Mouse (Mus musculus): ENCODE results near the gene Nfyb. TPM values are rescaled to one million over a fixed set of nuclear protein-coding genes. Genes with fewer than 3 reads are reported as not detected.

The Nfyb gene
- total RNA-seq, 1 experiment from 2014 or later, result 66.2 TPM

DNA sequence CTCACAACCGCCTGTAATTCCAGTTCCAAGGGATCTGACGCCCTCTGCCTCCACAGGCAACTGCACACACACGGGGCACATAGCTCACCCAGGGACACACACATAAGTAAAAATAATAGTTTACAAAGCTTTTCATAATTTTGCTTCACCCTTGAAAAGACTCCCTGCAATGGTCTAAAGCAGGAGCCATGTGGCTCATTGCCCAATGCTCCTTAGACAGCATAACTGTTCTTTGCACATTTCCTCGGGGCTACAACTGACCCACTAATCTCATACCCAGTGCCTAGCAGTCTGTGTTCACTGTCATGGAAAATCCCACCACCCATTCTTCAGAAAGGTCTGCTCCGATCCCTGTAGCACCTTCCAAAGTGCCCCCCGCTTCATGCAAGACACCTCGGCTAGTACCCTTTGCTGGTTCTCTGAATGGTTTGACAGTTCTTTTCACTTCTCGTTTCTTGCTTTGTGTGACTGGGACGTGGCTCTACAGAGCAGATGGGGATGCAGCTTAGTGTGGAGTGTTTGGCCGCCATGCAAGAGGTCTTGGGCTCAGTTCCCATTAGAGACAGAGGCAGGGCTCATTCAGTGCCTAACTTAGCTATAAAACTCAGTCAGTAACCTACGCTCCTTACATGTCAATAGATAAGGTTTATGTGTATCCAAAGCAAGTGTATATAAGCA is 8.6 kb downstream of the Nfyb start:
- no peak for ATAC-seq (ENCODE audit: extremely low read depth, insufficient number of reproducible peaks, low FRiP score, poor library complexity, severe bottlenecking)

- ATAC-seq (ENCODE audit: extremely low read depth, insufficient number of reproducible peaks, low FRiP score, poor library complexity, severe bottlenecking), result no peak
These were observed 9.3 kb downstream of the Nfyb start for GRCm38 (mm10) chr10:82754642-82755041.

DNA sequence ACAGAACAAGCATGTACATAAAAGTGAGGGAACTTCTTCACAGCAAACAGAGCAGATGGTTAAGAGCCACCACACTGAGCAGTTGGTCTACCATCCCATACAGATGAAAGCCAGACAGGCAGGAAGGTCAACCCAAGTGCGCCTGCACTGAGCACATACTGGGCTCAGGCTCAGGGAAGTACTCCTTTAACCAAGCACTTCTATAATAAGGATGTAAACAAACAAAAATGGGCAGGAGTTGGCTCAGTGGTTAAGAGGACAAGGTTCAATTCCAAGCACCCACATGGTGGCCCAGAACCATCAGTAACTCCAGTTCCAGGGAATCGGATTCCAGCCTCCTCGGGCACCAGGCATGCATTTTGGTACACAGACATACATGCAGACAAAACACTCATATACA is 11.0 kb downstream of the Nfyb start:
- no peak for ATAC-seq (ENCODE audit: extremely low read depth, insufficient number of reproducible peaks, low FRiP score, poor library complexity, severe bottlenecking)

GRCm38 (mm10) chr10:82750778-82751177 is 13.2 kb downstream of the Nfyb start:
- ATAC-seq (ENCODE audit: extremely low read depth, insufficient number of reproducible peaks, low FRiP score, poor library complexity, severe bottlenecking), result no peak

DNA sequence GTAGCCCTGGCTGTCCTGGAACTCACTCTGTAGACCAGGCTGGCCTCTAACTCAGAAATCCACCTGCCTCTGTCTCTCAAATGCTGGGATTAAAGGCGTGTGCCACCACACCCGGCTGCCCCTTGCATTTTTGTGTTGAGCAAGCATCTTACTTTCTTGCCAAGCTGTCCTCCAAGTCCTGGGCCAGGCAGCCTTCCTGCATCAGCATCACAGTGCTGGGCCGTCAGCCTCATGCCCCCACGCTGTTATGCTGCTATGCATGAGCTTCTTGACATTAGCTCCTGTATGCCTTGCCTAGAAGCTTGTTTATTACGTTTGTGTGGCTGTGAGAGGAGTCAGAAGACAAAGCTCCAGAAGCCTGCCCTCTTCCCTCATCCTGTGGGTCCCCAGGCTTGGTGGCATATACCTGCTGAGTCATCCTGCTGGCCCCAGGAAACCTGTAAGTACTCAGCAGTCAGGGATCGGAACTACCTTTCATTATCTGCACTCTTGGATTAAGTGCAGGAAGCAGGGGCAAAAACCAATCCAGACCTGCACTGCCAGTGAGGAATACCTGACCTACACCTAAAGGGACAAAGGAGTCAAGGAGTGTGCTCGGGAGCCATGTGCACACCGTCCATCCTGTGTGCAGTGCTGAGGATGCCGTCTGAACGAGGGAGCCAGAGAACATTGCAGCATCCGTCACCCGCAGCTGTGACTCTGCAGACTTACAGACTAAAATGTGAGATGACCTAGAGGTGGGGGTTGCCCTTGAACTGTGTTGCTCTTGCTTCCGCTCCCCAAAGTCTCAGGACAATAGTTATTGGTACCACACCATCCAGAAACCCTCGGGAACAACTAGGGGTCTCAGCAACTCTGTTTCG is 16.7 kb downstream of the Nfyb start:
- ATAC-seq (ENCODE audit: extremely low read depth, insufficient number of reproducible peaks, low FRiP score, poor library complexity, severe bottlenecking), result no peak

DNA sequence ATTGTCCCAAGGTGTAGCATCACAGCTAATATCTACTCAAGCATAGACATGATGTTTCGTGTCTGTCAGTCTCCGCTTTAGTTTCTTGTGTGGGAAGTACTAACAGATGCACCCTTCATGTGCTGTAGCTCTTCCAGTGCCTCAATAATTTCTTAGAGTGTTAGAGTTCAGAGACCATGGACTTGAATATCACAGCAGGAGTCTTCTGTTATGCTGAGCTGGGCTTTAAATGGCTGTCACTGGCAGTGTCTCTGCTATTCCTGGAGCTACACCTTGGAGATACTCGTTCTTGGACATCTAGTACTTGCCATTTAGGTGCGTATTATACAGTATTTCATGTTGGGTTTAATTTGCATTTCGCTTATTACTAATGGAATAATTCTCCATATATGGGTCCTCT is 18.6 kb downstream of the Nfyb start:
- ATAC-seq (ENCODE audit: extremely low read depth, insufficient number of reproducible peaks, low FRiP score, poor library complexity, severe bottlenecking), result no peak

DNA sequence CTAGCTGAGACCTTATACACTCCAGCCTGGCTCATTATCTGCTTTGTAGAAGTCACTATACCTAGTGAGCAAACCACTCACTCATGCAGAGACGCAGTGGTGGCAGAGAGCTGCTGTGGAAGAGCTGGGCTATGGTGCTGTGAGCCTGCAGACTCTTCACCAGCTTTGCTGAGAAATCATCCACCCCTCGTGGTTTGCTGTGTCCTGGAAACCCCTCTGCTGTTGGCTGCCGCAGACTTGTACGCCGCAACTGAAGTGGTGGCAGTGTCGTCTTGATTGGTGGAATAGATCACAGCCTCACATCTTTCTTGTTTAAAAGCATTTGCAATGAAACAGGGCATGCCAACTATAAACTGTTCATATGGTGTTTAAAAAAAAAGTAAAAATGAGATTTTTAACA is 19.6 kb downstream of the Nfyb start:
- ATAC-seq (ENCODE audit: extremely low read depth, insufficient number of reproducible peaks, low FRiP score, poor library complexity, severe bottlenecking), result no peak

DNA sequence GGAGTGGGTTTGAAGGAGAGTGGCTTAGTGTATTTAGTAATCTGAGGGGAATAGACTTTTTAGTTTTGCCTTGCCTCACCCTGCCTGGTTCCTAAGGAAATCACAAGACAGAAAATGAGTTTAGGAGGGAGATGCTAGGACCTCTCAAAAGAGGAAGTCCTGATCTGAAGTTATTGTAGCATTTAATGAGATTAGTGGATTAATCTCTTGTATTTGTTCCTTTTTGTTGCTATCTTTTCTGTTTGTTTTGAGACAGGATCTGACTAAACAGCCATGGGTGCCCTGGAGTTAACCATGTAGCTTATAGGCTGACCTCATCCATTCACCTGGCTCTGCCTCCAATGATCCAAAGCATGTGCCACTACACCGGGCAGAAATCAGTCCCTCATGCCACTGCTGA is 21.4 kb downstream of the Nfyb start:
- ATAC-seq (ENCODE audit: extremely low read depth, insufficient number of reproducible peaks, low FRiP score, poor library complexity, severe bottlenecking), result no peak

DNA sequence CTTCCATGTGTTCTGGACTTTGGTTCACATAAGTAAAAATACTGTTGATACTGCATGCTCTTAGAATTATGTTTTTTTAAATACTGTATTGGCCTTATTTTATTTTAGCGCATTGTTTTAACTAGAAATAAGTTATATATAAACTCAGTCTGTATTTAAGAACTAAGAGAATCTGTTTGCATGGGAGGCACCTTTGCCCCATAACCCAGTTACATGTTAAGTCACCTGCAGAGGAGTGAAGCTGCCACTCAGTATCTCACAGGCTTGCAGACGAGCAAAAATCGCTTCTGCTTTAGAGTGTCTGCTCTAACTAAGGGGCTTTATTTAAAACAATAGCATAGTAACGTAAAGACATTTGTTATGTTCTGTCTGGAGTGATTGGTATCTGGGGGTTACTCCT is 22.1 kb downstream of the Nfyb start:
- no peak for ATAC-seq (ENCODE audit: extremely low read depth, insufficient number of reproducible peaks, low FRiP score, poor library complexity, severe bottlenecking)

DNA sequence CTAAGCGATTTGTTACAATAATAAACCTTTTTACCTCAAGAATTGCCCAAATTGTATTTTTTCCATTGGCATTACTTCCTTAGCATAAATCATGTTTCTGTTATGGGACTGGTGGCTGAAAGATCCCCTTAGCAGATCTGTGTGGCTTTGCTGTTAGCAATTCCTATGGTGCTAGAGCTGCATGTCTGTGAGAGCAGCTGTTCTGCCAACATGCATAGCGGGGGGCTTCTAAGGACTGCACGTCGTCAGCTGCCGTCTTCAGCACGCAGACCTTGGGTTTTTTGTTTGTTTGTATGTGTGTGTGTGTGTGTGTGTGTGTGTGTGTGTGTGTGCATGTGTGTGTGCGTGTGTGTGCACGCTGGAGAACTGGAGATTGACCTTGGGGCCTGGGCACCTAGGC is 22.6 kb downstream of the Nfyb start:
- ATAC-seq (ENCODE audit: extremely low read depth, insufficient number of reproducible peaks, low FRiP score, poor library complexity, severe bottlenecking), result no peak

DNA sequence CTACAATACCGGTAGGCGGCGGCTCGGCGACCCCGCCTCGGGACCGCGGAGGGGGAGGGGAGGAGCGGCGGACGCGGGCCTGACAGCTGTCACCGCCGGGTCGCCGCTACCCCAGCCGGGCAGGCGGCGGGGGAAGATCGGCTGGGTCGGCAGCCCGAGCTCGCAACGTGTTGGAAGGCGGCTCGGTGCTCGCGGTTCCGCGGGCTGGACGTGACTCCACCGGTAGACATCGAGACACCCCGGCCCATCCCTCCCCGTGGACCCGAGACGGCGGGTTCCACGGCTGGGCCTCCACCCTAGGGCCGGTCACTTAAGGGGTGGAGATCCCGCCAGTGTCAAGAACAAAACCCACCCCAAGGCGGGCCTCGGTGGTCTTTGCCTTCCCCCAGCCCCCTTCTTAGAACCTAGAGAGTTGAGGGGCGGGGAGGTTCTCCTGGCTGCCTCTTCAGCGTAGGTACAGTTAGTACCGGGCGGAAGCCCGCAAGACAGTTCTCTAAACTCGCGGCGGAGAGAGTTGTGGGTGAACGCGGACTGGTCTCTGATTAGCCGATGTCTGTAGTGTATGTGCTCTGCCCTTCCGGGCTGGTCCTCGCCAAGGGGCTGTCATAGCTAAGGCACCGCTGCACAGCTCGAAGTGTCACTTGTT is 64.5 kb downstream of the Nfyb start:
- peak; percentile 28; the same call in 1 of the 2 replicates for ATAC-seq (ENCODE audit: extremely low read depth, insufficient number of reproducible peaks, low FRiP score, poor library complexity, severe bottlenecking)

DNA sequence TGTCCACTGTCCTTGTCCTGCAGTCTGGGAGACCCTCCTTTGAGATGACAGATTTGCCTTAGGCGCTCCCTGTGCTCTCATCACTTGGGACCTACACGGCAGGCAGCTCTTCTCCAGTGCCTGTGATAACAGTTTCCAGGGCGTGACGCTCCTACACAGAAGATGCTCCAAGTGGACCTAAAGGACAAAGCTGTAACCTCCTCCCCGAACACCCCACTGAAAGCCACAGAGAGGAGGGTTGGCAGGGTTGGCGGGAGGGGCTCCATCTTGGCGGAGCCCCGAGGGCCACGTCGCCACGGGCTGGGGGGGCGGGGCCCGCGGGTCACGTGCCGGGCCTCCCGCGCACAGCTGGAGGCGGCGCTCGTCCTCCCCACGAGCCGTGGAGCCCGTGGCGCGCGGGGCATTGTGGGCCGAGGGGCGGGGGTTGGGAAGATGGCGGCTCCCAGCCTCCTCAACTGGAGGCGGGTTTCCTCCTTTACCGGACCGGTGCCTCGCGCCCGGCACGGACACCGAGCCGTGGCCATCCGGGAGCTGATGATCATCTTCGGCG is 65.2 kb downstream of the Nfyb start:
- peak; percentile 73 for ATAC-seq (ENCODE audit: extremely low read depth, insufficient number of reproducible peaks, low FRiP score, poor library complexity, severe bottlenecking)

Other genes with a start within 250 kb of the Nfyb start
- gene 1190007I07Rik, start 140.9 kb downstream of the Nfyb start, total RNA-seq (2017), result 12.8 and 26.3 TPM in 2 replicates
- 33.5 and 47.0 TPM in 2 replicates for gene Tdg, start 134.3 kb downstream of the Nfyb start, total RNA-seq (2017)
- gene Glt8d2, start 73.5 kb downstream of the Nfyb start, total RNA-seq (2017), result 0.93 TPM in 1 of 2 replicates, not detected in the other
- 34.3 and 37.1 TPM in 2 replicates for gene Hcfc2, start 68.0 kb downstream of the Nfyb start, total RNA-seq (2017)
- gene Txnrd1, start 69.8 kb upstream of the Nfyb start, total RNA-seq (2017), result 35.6 and 42.0 TPM in 2 replicates
- 9.2 and 11.4 TPM in 2 replicates for gene Eid3, start 102.5 kb upstream of the Nfyb start, total RNA-seq (2017)
- 31.4 and 31.9 TPM in 2 replicates for gene Chst11, start 221.4 kb upstream of the Nfyb start, total RNA-seq (2017)